Mouse (Mus musculus): ENCODE measurements around the gene Slc12a3. TPM values are rescaled to one million over a fixed set of nuclear protein-coding genes. Genes with fewer than 3 reads are reported as not detected.
A peak's percentile ranks its signal among the peaks of the same experiment; 100 is the strongest.

The Slc12a3 gene
- polyA plus RNA-seq, 1 experiment from 2014 or later = 0.10 TPM

GRCm38 (mm10) chr8:94292626-94293025, 36.4 kb upstream of the Slc12a3 start:
- H3K36me3 ChIP-seq (ENCODE audit: control insufficient read depth, insufficient read depth, low read length) = peaks cover 5% of the 10 kb centered on the region; the same call in 1 of the 2 replicates
- no peak overlapping the region for H3K9ac ChIP-seq (ENCODE audit: low read length)
- 76% methylated on average over 8 of the region's 8 CpGs for whole genome bisulfite sequencing
- DNase-seq (ENCODE audit: low spot score) (no peak), ATAC-seq (ENCODE audit: low FRiP score, low TSS enrichment) (no peak)
- TF ChIP-seq CTCF (IDR thresholded peaks at IDR 0.05; ENCODE audit: low read depth) = no peak
- TF ChIP-seq EP300 (optimal IDR thresholded peaks at IDR 0.05) = no peak
- H3K27ac ChIP-seq (replicated peaks) = no peak overlapping the region
- H3K4me2 ChIP-seq (replicated peaks; ENCODE audit: low read depth) = no peak overlapping the region
- H3K4me1 ChIP-seq (replicated peaks; ENCODE audit: control insufficient read depth, insufficient read depth) = no peaks in the 10 kb centered on the region
- no peak overlapping the region for H3K4me3 ChIP-seq (ENCODE audit: low read depth, low read length)
- no peaks in the 10 kb centered on the region for H3K9me3 ChIP-seq (ENCODE audit: control insufficient read depth, low read length)
- no peaks in the 10 kb centered on the region for H3K27me3 ChIP-seq (ENCODE audit: control insufficient read depth, insufficient read depth, low read length)

GRCm38 (mm10) chr8:94295687-94296086, 33.3 kb upstream of the Slc12a3 start:
- Histone ChIP-seq H3K4me1 (replicated peaks; ENCODE audit: control insufficient read depth, insufficient read depth) (no peaks in the 10 kb centered on the region), H3K27me3 (ENCODE audit: control insufficient read depth, insufficient read depth, low read length) (no peaks in the 10 kb centered on the region), H3K9ac (ENCODE audit: low read length) (no peak overlapping the region), H3K4me3 (ENCODE audit: low read depth, low read length) (no peak overlapping the region), H3K9me3 (ENCODE audit: control insufficient read depth, low read length) (no peaks in the 10 kb centered on the region), H3K27ac (replicated peaks) (no peak overlapping the region), H3K36me3 (ENCODE audit: control insufficient read depth, insufficient read depth, low read length) (peaks cover 5% of the 10 kb centered on the region; the same call in 1 of the 2 replicates), H3K4me2 (replicated peaks; ENCODE audit: low read depth) (no peak overlapping the region)
- ATAC-seq (ENCODE audit: low FRiP score, low TSS enrichment) (no peak), DNase-seq (ENCODE audit: low spot score) (no peak)
- no peak for TF ChIP-seq EP300 (optimal IDR thresholded peaks at IDR 0.05)
- TF ChIP-seq CTCF (IDR thresholded peaks at IDR 0.05; ENCODE audit: low read depth) = no peak
- 73% methylated on average over 6 of the region's 6 CpGs for WGBS

- Histone ChIP-seq H3K4me1 (replicated peaks; ENCODE audit: control insufficient read depth, insufficient read depth) (no peaks in the 10 kb centered on the region), H3K9me3 (ENCODE audit: control insufficient read depth, low read length) (no peaks in the 10 kb centered on the region), H3K27ac (replicated peaks) (no peak overlapping the region), H3K36me3 (ENCODE audit: control insufficient read depth, insufficient read depth, low read length) (peaks cover 5% of the 10 kb centered on the region; the same call in 1 of the 2 replicates), H3K9ac (ENCODE audit: low read length) (no peak overlapping the region), H3K27me3 (ENCODE audit: control insufficient read depth, insufficient read depth, low read length) (no peaks in the 10 kb centered on the region), H3K4me2 (replicated peaks; ENCODE audit: low read depth) (no peak overlapping the region), H3K4me3 (ENCODE audit: low read depth, low read length) (no peak overlapping the region)
- DNase-seq (ENCODE audit: low spot score) (no peak), ATAC-seq (ENCODE audit: low FRiP score, low TSS enrichment) (peak; percentile 44; the same call in 1 of the 2 replicates)
- 70% methylated on average over 9 of the region's 9 CpGs for WGBS
- TF ChIP-seq EP300 (optimal IDR thresholded peaks at IDR 0.05) (no peak), CTCF (IDR thresholded peaks at IDR 0.05; ENCODE audit: low read depth) (no peak)
Observed at GRCm38 (mm10) chr8:94296312-94296991, 32.5 kb upstream of the Slc12a3 start.

- DNase-seq (ENCODE audit: low spot score) = no peak
Observed at GRCm38 (mm10) chr8:94297101-94297500, 31.9 kb upstream of the Slc12a3 start.

GRCm38 (mm10) chr8:94300809-94301208, 28.2 kb upstream of the Slc12a3 start:
- ATAC-seq (ENCODE audit: low FRiP score, low TSS enrichment) = no peak
- Histone ChIP-seq H3K36me3 (ENCODE audit: control insufficient read depth, insufficient read depth, low read length) (peaks cover 8% of the 10 kb centered on the region; the same call in 1 of the 2 replicates), H3K4me2 (replicated peaks; ENCODE audit: low read depth) (no peak overlapping the region), H3K27ac (replicated peaks) (no peak overlapping the region), H3K4me3 (ENCODE audit: low read depth, low read length) (no peak overlapping the region), H3K9me3 (ENCODE audit: control insufficient read depth, low read length) (no peaks in the 10 kb centered on the region), H3K27me3 (ENCODE audit: control insufficient read depth, insufficient read depth, low read length) (no peaks in the 10 kb centered on the region), H3K4me1 (replicated peaks; ENCODE audit: control insufficient read depth, insufficient read depth) (no peaks in the 10 kb centered on the region), H3K9ac (ENCODE audit: low read length) (no peak overlapping the region)
- TF ChIP-seq EP300 (optimal IDR thresholded peaks at IDR 0.05) (no peak), CTCF (IDR thresholded peaks at IDR 0.05; ENCODE audit: low read depth) (no peak)
- 66% methylated on average over 4 of the region's 4 CpGs for WGBS
- DNase-seq (ENCODE audit: low spot score) = no peak

More at GRCm38 (mm10) chr8:94297101-94297500, 31.9 kb upstream of the Slc12a3 start:
- no peak for TF ChIP-seq EP300 (optimal IDR thresholded peaks at IDR 0.05)
- TF ChIP-seq CTCF (IDR thresholded peaks at IDR 0.05; ENCODE audit: low read depth) = no peak
- H3K36me3 ChIP-seq (ENCODE audit: control insufficient read depth, insufficient read depth, low read length) = peaks cover 5% of the 10 kb centered on the region; the same call in 1 of the 2 replicates
- H3K4me1 ChIP-seq (replicated peaks; ENCODE audit: control insufficient read depth, insufficient read depth) = no peaks in the 10 kb centered on the region
- peak; percentile 53 for ATAC-seq (ENCODE audit: low FRiP score, low TSS enrichment)
- WGBS = 62% methylated on average over 6 of the region's 6 CpGs
- H3K4me2 ChIP-seq (replicated peaks; ENCODE audit: low read depth) = no peak overlapping the region
- peak overlapping the region; percentile 49 for H3K27ac ChIP-seq (replicated peaks)
- no peak overlapping the region for H3K4me3 ChIP-seq (ENCODE audit: low read depth, low read length)
- H3K9me3 ChIP-seq (ENCODE audit: control insufficient read depth, low read length) = no peaks in the 10 kb centered on the region
- H3K9ac ChIP-seq (ENCODE audit: low read length) = 0 out of 2 replicates have a peak overlapping the region, but pooled peaks have one; percentile 23
- H3K27me3 ChIP-seq (ENCODE audit: control insufficient read depth, insufficient read depth, low read length) = no peaks in the 10 kb centered on the region

- H3K27me3 ChIP-seq (ENCODE audit: control insufficient read depth, insufficient read depth, low read length) = no peaks in the 10 kb centered on the region
- H3K4me3 ChIP-seq (ENCODE audit: low read depth, low read length) = no peak overlapping the region
- H3K4me2 ChIP-seq (replicated peaks; ENCODE audit: low read depth) = no peak overlapping the region
- no peaks in the 10 kb centered on the region for H3K4me1 ChIP-seq (replicated peaks; ENCODE audit: control insufficient read depth, insufficient read depth)
- DNase-seq (ENCODE audit: low spot score) (no peak), ATAC-seq (ENCODE audit: low FRiP score, low TSS enrichment) (peak; percentile 87)
- H3K36me3 ChIP-seq (ENCODE audit: control insufficient read depth, insufficient read depth, low read length) = peaks cover 8% of the 10 kb centered on the region; the same call in 1 of the 2 replicates
- WGBS = 100% methylated on average over 2 of the region's 2 CpGs
- no peak for TF ChIP-seq CTCF (IDR thresholded peaks at IDR 0.05; ENCODE audit: low read depth)
- TF ChIP-seq EP300 (optimal IDR thresholded peaks at IDR 0.05) = no peak
- H3K9ac ChIP-seq (ENCODE audit: low read length) = no peak overlapping the region
- H3K9me3 ChIP-seq (ENCODE audit: control insufficient read depth, low read length) = no peaks in the 10 kb centered on the region
- H3K27ac ChIP-seq (replicated peaks) = no peak overlapping the region
Observed at GRCm38 (mm10) chr8:94304412-94304811, 24.6 kb upstream of the Slc12a3 start.

All from stomach, postnatal 0 days (tissue).